Mouse (Mus musculus): Measurements from ENCODE around the gene Sh2d7. TPM values are rescaled to one million over a fixed set of nuclear protein-coding genes. Genes with fewer than 3 reads are reported as not detected.

The Sh2d7 gene
- polyA plus RNA-seq, 1 experiment from 2014 or later: not detected

- DNase-seq (ENCODE audit: low spot score, missing footprints) (no peak), ATAC-seq (ENCODE audit: low FRiP score) (no peak)
- Histone ChIP-seq H3K27me3 (ENCODE audit: control insufficient read depth, insufficient read depth, low read length) (peaks cover 7% of the 10 kb centered on the region; the same call in 1 of the 2 replicates), H3K4me2 (no peak overlapping the region), H3K36me3 (ENCODE audit: control insufficient read depth, insufficient read depth, low read length) (no peaks in the 10 kb centered on the region), H3K4me1 (ENCODE audit: control insufficient read depth, insufficient read depth, low read length) (no peaks in the 10 kb centered on the region), H3K9ac (ENCODE audit: low read length) (no peak overlapping the region), H3K4me3 (ENCODE audit: low read depth, low read length) (no peak overlapping the region), H3K27ac (ENCODE audit: low read depth, low read length) (no peak overlapping the region), H3K9me3 (ENCODE audit: control insufficient read depth, low read length) (no peaks in the 10 kb centered on the region)
- WGBS: 73% methylated on average over 2 of the region's 2 CpGs
Observed at GRCm38 (mm10) chr9:54555044-54555443, 16.3 kb downstream of the Sh2d7 start.

GRCm38 (mm10) chr9:54558731-54559130 is 19.9 kb downstream of the Sh2d7 start:
- no peak overlapping the region for H3K4me3 ChIP-seq (ENCODE audit: low read depth, low read length)
- H3K36me3 ChIP-seq (ENCODE audit: control insufficient read depth, insufficient read depth, low read length): no peaks in the 10 kb centered on the region
- H3K4me1 ChIP-seq (ENCODE audit: control insufficient read depth, insufficient read depth, low read length): no peaks in the 10 kb centered on the region; the same call in 1 of the 2 replicates
- WGBS: 72% methylated on average over 8 of the region's 8 CpGs
- no peak for DNase-seq (ENCODE audit: low spot score, missing footprints)
- H3K9ac ChIP-seq (ENCODE audit: low read length): no peak overlapping the region
- no peaks in the 10 kb centered on the region for H3K9me3 ChIP-seq (ENCODE audit: control insufficient read depth, low read length)
- H3K27me3 ChIP-seq (ENCODE audit: control insufficient read depth, insufficient read depth, low read length): peaks cover 7% of the 10 kb centered on the region; the same call in 1 of the 2 replicates
- H3K27ac ChIP-seq (ENCODE audit: low read depth, low read length): no peak overlapping the region
- no peak for ATAC-seq (ENCODE audit: low FRiP score)
- no peak overlapping the region for H3K4me2 ChIP-seq

GRCm38 (mm10) chr9:54559771-54560471 is 21.1 kb downstream of the Sh2d7 start, which contains the start of gene Cib2:
Gene Cib2, minus strand, starts transcription at chr9:54560218.
- Histone ChIP-seq H3K9ac (ENCODE audit: low read length) (peak within 1 kb of the TSS; percentile 60), H3K27ac (ENCODE audit: low read depth, low read length) (no peak within 1 kb of the TSS), H3K4me1 (ENCODE audit: control insufficient read depth, insufficient read depth, low read length) (no peaks in the 10 kb centered on the region; the same call in 1 of the 2 replicates), H3K36me3 (ENCODE audit: control insufficient read depth, insufficient read depth, low read length) (no peaks in the 10 kb centered on the region), H3K27me3 (ENCODE audit: control insufficient read depth, insufficient read depth, low read length) (peaks cover 7% of the 10 kb centered on the region; the same call in 1 of the 2 replicates), H3K4me2 (peak within 1 kb of the TSS; percentile 64), H3K9me3 (ENCODE audit: control insufficient read depth, low read length) (no peaks in the 10 kb centered on the region), H3K4me3 (ENCODE audit: low read depth, low read length) (peak within 1 kb of the TSS; percentile 49)
- WGBS: under 1% methylated on average over 47 of the region's 54 CpGs
- peak; percentile 94 for DNase-seq (ENCODE audit: low spot score, missing footprints)
- peak; percentile 98 for ATAC-seq (ENCODE audit: low FRiP score)

DNA sequence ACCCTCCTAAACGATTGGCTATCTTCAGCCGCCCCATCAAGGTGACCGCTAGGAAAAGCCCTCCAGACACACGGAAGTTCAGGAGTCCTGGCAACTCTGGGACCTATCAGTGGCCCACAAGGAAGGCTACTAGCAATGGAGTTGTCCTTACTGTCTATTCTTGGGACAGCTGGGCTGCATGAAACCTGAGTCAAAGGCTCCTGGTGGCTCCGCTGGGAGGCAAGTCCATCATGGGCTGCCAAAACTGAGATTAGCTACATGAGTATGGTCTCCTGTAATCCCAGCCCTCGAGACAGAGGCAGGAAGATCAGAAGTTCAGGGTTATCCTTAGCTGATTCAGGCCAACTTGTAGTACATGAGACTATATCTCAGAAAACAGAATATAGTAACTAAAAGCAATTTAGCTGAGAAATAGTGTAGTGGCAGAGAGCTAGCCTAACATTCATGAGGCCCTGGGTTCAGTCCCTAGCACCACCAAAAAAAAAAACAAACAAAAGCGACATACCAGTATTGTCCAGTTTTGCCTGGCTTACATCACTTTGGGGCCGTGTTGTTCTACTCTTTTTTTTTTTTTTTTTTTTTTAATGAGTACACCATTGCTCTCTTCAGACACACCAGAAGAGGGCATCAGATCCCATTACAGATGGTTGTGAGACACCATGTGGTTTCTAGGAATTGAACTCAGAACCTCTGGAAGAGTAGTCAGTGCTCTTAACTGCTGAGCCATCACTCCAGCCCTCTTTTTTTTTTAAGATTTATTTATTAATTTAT is 22.2 kb downstream of the Sh2d7 start:
- Histone ChIP-seq H3K4me1 (ENCODE audit: control insufficient read depth, insufficient read depth, low read length) (no peaks in the 10 kb centered on the region; the same call in 1 of the 2 replicates), H3K9ac (ENCODE audit: low read length) (no peak overlapping the region), H3K27me3 (ENCODE audit: control insufficient read depth, insufficient read depth, low read length) (peaks cover 7% of the 10 kb centered on the region; the same call in 1 of the 2 replicates), H3K27ac (ENCODE audit: low read depth, low read length) (no peak overlapping the region), H3K4me2 (no peak overlapping the region), H3K36me3 (ENCODE audit: control insufficient read depth, insufficient read depth, low read length) (no peaks in the 10 kb centered on the region), H3K9me3 (ENCODE audit: control insufficient read depth, low read length) (no peaks in the 10 kb centered on the region), H3K4me3 (ENCODE audit: low read depth, low read length) (no peak overlapping the region)
- ATAC-seq (ENCODE audit: low FRiP score): no peak
- 84% methylated on average over 8 of the region's 8 CpGs for WGBS
- DNase-seq (ENCODE audit: low spot score, missing footprints): no peak

DNA sequence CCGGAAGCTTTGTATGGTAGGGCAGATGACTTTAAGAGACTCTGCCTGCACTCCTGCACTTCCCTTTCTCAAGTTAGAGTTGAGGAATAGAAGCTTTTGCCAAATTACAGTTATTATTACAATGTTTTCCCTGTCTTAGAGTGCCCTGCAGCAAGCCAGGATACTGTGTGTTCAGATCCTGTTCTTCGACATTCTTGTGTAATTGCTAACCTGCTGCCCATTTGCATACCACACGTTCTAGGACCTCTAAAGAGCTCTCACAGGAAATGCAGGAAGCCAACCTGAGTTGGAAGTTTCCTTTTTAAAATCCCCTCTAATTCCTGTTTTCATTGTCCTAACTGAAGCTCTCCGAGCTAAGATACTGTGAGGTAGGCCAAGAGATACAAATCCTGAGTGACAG is 28.2 kb downstream of the Sh2d7 start:
- Histone ChIP-seq H3K36me3 (ENCODE audit: control insufficient read depth, insufficient read depth, low read length) (no peaks in the 10 kb centered on the region), H3K4me3 (ENCODE audit: low read depth, low read length) (no peak overlapping the region), H3K9ac (ENCODE audit: low read length) (no peak overlapping the region), H3K27ac (ENCODE audit: low read depth, low read length) (no peak overlapping the region), H3K9me3 (ENCODE audit: control insufficient read depth, low read length) (no peaks in the 10 kb centered on the region), H3K4me2 (no peak overlapping the region), H3K4me1 (ENCODE audit: control insufficient read depth, insufficient read depth, low read length) (no peaks in the 10 kb centered on the region), H3K27me3 (ENCODE audit: control insufficient read depth, insufficient read depth, low read length) (no peaks in the 10 kb centered on the region)
- no peak for DNase-seq (ENCODE audit: low spot score, missing footprints)
- WGBS: 67% methylated on average over 4 of the region's 4 CpGs
- no peak for ATAC-seq (ENCODE audit: low FRiP score)

GRCm38 (mm10) chr9:54568732-54569131 is 29.9 kb downstream of the Sh2d7 start:
- Histone ChIP-seq H3K4me3 (ENCODE audit: low read depth, low read length) (no peak overlapping the region), H3K27ac (ENCODE audit: low read depth, low read length) (no peak overlapping the region), H3K36me3 (ENCODE audit: control insufficient read depth, insufficient read depth, low read length) (no peaks in the 10 kb centered on the region), H3K27me3 (ENCODE audit: control insufficient read depth, insufficient read depth, low read length) (no peaks in the 10 kb centered on the region), H3K9ac (ENCODE audit: low read length) (no peak overlapping the region), H3K4me1 (ENCODE audit: control insufficient read depth, insufficient read depth, low read length) (no peaks in the 10 kb centered on the region), H3K9me3 (ENCODE audit: control insufficient read depth, low read length) (no peaks in the 10 kb centered on the region), H3K4me2 (no peak overlapping the region)
- peak; percentile 85 for DNase-seq (ENCODE audit: low spot score, missing footprints)
- no peak for ATAC-seq (ENCODE audit: low FRiP score)
- 35% methylated on average over 2 of the region's 2 CpGs for WGBS

- WGBS: 82% methylated on average over 9 of the region's 9 CpGs
Observed at GRCm38 (mm10) chr9:54571130-54571839, 32.5 kb downstream of the Sh2d7 start.

DNA sequence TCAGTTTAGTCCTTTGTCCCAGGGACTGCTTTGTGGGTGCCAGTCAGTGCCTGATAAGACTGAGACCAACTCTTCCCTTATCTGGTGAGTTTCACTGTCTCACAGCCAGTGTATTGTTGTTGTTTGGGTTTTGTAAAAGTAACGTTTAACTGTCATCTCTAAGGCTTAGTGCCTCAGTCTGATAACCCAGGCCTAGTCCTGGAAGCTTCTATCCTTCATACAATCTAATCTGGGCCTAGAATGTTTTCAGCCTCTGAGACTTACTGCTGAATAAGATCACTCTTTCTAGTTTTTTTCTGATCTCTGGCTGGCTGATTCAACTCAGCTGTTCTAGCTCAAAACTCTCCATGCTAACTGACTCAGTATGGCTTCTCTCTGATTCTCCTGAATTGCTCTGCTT is 44.9 kb downstream of the Sh2d7 start:
- Histone ChIP-seq H3K4me3 (ENCODE audit: low read depth, low read length) (no peak overlapping the region), H3K9ac (ENCODE audit: low read length) (no peak overlapping the region), H3K4me1 (ENCODE audit: control insufficient read depth, insufficient read depth, low read length) (peaks cover 6% of the 10 kb centered on the region; the same call in 1 of the 2 replicates), H3K36me3 (ENCODE audit: control insufficient read depth, insufficient read depth, low read length) (no peaks in the 10 kb centered on the region), H3K27me3 (ENCODE audit: control insufficient read depth, insufficient read depth, low read length) (no peaks in the 10 kb centered on the region), H3K9me3 (ENCODE audit: control insufficient read depth, low read length) (no peaks in the 10 kb centered on the region), H3K4me2 (no peak overlapping the region), H3K27ac (ENCODE audit: low read depth, low read length) (no peak overlapping the region)
- WGBS: 70% methylated on average over 1 of the region's 1 CpGs
- ATAC-seq (ENCODE audit: low FRiP score): no peak
- DNase-seq (ENCODE audit: low spot score, missing footprints): no peak

More at GRCm38 (mm10) chr9:54571130-54571839, 32.5 kb downstream of the Sh2d7 start:
- Histone ChIP-seq H3K9me3 (ENCODE audit: control insufficient read depth, low read length) (no peaks in the 10 kb centered on the region), H3K36me3 (ENCODE audit: control insufficient read depth, insufficient read depth, low read length) (no peaks in the 10 kb centered on the region), H3K4me1 (ENCODE audit: control insufficient read depth, insufficient read depth, low read length) (no peaks in the 10 kb centered on the region), H3K27ac (ENCODE audit: low read depth, low read length) (no peak overlapping the region), H3K27me3 (ENCODE audit: control insufficient read depth, insufficient read depth, low read length) (no peaks in the 10 kb centered on the region), H3K9ac (ENCODE audit: low read length) (no peak overlapping the region), H3K4me3 (ENCODE audit: low read depth, low read length) (no peak overlapping the region), H3K4me2 (no peak overlapping the region)
- ATAC-seq (ENCODE audit: low FRiP score) (no peak), DNase-seq (ENCODE audit: low spot score, missing footprints) (no peak)

Measured in midbrain, embryonic 11.5 days (tissue).